Mouse (Mus musculus): ENCODE measurements around the gene Hpca.

GRCm38 (mm10) chr4:129107348-129107899 lies 14.4 kb downstream of the Hpca start:
- TF ChIP-seq CTCF (IDR thresholded peaks at IDR 0.05): no peak
- no peak for TF ChIP-seq EP300 (IDR thresholded peaks at IDR 0.05)
